9 mouse cellular contexts compared by ENCODE assay signal in the genomic region with DNA sequence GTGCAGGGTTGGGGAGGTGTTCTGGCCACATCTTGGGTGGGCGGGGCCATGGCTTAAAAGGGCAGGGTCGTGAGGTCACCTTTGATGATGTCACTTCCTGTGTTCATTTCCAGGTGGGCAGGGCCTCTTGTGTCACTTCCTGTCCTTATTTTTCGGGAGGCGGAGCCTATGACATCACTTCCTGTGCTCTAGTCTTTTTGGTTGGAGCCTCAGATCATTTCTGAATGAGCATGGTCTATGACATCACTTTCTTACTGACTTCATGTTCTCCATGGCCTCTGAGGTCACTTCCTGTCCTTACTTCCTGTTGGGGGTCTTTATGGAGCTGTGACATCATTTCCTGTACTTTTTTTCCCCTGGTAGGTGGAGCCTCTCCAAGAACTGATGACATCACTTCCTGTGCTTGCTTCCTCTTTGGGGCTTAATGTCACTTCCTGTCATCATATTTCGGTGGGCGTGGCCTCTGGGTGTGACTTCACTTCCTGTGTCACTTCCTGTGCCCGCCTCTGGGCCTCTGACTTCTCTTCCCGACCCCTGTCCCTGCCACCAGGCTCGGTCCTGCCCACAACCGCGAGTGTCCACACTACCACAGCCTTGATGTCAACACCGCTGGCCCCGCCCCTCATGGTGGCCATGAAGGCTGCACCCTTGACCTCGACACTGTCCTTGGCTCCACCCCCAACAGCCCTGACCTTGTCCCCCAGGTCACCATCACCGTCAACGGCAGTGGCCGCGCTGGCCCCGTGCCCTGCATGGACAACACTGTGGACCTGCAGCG. TPM values are rescaled to one million over a fixed set of nuclear protein-coding genes. Genes with fewer than 3 reads are reported as not detected.
A peak's percentile ranks its signal among the peaks of the same experiment; 100 is the strongest.
DNase-seq lines count a peak whose midpoint lies in the region; ATAC-seq and TF ChIP-seq lines count a peak whose summit lies in the region.
"Had no signal": no experiment of that assay in that cellular context is flagged by ENCODE, and none has a peak within 500 bp of the region (broad histone marks: within the 10 kb centered on the region; RNA-seq: fewer than 3 reads in every experiment).

No protein-coding gene starts in this region.

- no peak for ATAC-seq in midbrain, embryonic 14.5 days (ENCODE audit: low FRiP score, low TSS enrichment)
- ATAC-seq in midbrain, embryonic 13.5 days: no peak
- ATAC-seq in megakaryocyte progenitor cell, adult 5-6 weeks (replicated peaks; ENCODE audit: poor library complexity): 0 out of 2 replicates have a peak, but pooled peaks have one; percentile 1

- no peak overlapping the region for H3K4me2 ChIP-seq in midbrain, embryonic 14.5 days (ENCODE audit: low read length)
- H3K4me2 ChIP-seq in midbrain, embryonic 13.5 days (replicated peaks): no peak overlapping the region

- no peak overlapping the region for H3K4me3 ChIP-seq in midbrain, embryonic 14.5 days (replicated peaks; ENCODE audit: low read depth, low read length)
- H3K4me3 ChIP-seq in midbrain, embryonic 13.5 days (replicated peaks): no peak overlapping the region
- H3K4me3 ChIP-seq in cerebellum, adult 2 months (replicated peaks; ENCODE audit: insufficient read depth, low read depth, low read length): no peak overlapping the region

- 98% methylated on average over 20 of the region's 20 CpGs for WGBS in midbrain, embryonic 14.5 days
- 97% methylated on average over 20 of the region's 20 CpGs for WGBS in midbrain, embryonic 13.5 days
- WGBS in cerebellum, adult 2 months: 98% methylated on average over 20 of the region's 20 CpGs

- peaks cover 39% of the 10 kb centered on the region for H3K9me3 ChIP-seq in midbrain, embryonic 14.5 days (ENCODE audit: control insufficient read depth, low read length)
- H3K9me3 ChIP-seq in midbrain, embryonic 13.5 days: peaks cover 49% of the 10 kb centered on the region

- no peak for TF ChIP-seq POLR2A in cerebellum, adult 2 months (IDR thresholded peaks at IDR 0.05; ENCODE audit: borderline replicate concordance, insufficient read depth, low read length)

- DNase-seq in gastrocnemius, postnatal 10 days: peak; percentile 17
- DNase-seq in gastrocnemius, postnatal 36 days: no peak
- peak; percentile 32 for DNase-seq in midbrain, embryonic 14.5 days
- peak; percentile 15 to 19 for DNase-seq in cerebellum, adult 2 months
- no peak for DNase-seq in spleen, adult 12 weeks (ENCODE audit: low spot score)
- DNase-seq in heart, adult 8-10 months (ENCODE audit: low spot score): no peak

- H3K4me1 ChIP-seq in midbrain, embryonic 14.5 days (ENCODE audit: control insufficient read depth, insufficient read depth, low read length): no peaks in the 10 kb centered on the region
- H3K4me1 ChIP-seq in midbrain, embryonic 13.5 days (replicated peaks): no peaks in the 10 kb centered on the region
- no peaks in the 10 kb centered on the region for H3K4me1 ChIP-seq in cerebellum, adult 2 months (ENCODE audit: control insufficient read depth, insufficient read depth, low read length)

- intact Hi-C loops in gastrocnemius, postnatal 36 days (cut with DNase I): no loop called here

- H3K27ac ChIP-seq in midbrain, embryonic 14.5 days (replicated peaks; ENCODE audit: low read depth, low read length): no peak overlapping the region
- H3K27ac ChIP-seq in midbrain, embryonic 13.5 days: no peak overlapping the region
- H3K27ac ChIP-seq in cerebellum, adult 2 months (ENCODE audit: insufficient read depth, low read length): no peak overlapping the region

- H3K9ac ChIP-seq in midbrain, embryonic 14.5 days (replicated peaks; ENCODE audit: low read length): no peak overlapping the region
- H3K9ac ChIP-seq in midbrain, embryonic 13.5 days (replicated peaks): no peak overlapping the region

- no peaks in the 10 kb centered on the region for H3K36me3 ChIP-seq in midbrain, embryonic 14.5 days (ENCODE audit: control insufficient read depth, insufficient read depth, low read length)
- peaks cover 12% of the 10 kb centered on the region for H3K36me3 ChIP-seq in midbrain, embryonic 13.5 days

- TF ChIP-seq CTCF in cerebellum, adult 2 months (IDR thresholded peaks at IDR 0.05; ENCODE audit: borderline replicate concordance, insufficient read depth, low read depth, low read length): no peak

- H3K27me3 ChIP-seq in midbrain, embryonic 14.5 days (ENCODE audit: control insufficient read depth, insufficient read depth, low read length): no peaks in the 10 kb centered on the region
- no peaks in the 10 kb centered on the region for H3K27me3 ChIP-seq in midbrain, embryonic 13.5 days
- H3K27me3 ChIP-seq in cerebellum, adult 2 months (ENCODE audit: control insufficient read depth, insufficient read depth, low read length): no peaks in the 10 kb centered on the region

RNA-seq across cellular contexts. Expression of a gene that starts 3.6 kb away (rescaled TPM):
- total RNA-seq in gastrocnemius, postnatal 10 days (2021): 1 to 10 TPM; 3.5 to 5.7 TPM
- total RNA-seq in gastrocnemius, postnatal 36 days (2021): 1 to 10 TPM; 1.2 to 1.3 TPM
- polyA plus RNA-seq in midbrain, embryonic 14.5 days (2014; fragmentation: Nextera tagmentation; extraction: Ambion mirVana): 2.4 TPM in 2 replicates
- 1.8 and 2.7 TPM in 2 replicates for polyA plus RNA-seq in midbrain, embryonic 13.5 days (2015; fragmentation: Nextera tagmentation; extraction: Ambion mirVana)
- polyA plus RNA-seq in cerebellum, adult 2 months (2012; rRNA removed): 4.2 and 6.2 TPM in 2 replicates
- 8.1 and 9.0 TPM in 2 replicates for total RNA-seq in megakaryocyte progenitor cell, adult 5-6 weeks (2015)
- 28.2 and 48.3 TPM in 2 replicates for total RNA-seq in megakaryocyte progenitor cell, adult 5-6 weeks (2017)
- total RNA-seq in heart, adult 8-10 months (2022): 1 to 10 TPM; 2.2 to 7.2 (median 3.5) TPM

RNA-seq across cellular contexts. Expression of a gene that starts 27.0 kb away (rescaled TPM):
- not detected for total RNA-seq in gastrocnemius, postnatal 10 days (2021)
- total RNA-seq in gastrocnemius, postnatal 36 days (2021): not detected
- polyA plus RNA-seq in midbrain, embryonic 14.5 days (2014; fragmentation: Nextera tagmentation; extraction: Ambion mirVana): 0.05 TPM in 1 of 2 replicates, not detected in the other
- not detected in 2 replicates for polyA plus RNA-seq in midbrain, embryonic 13.5 days (2015; fragmentation: Nextera tagmentation; extraction: Ambion mirVana)
- polyA plus RNA-seq in cerebellum, adult 2 months (2012; rRNA removed): 0.26 and 0.73 TPM in 2 replicates
- not detected in 2 replicates for total RNA-seq in megakaryocyte progenitor cell, adult 5-6 weeks (2015)
- not detected in 2 replicates for total RNA-seq in megakaryocyte progenitor cell, adult 5-6 weeks (2017)
- total RNA-seq in heart, adult 8-10 months (2022): not detected
- total RNA-seq: layer of hippocampus, adult 8-10 months had no signal

RNA-seq across cellular contexts. Expression of a gene that starts 51.4 kb away (rescaled TPM):
- not detected for total RNA-seq in gastrocnemius, postnatal 10 days (2021)
- not detected for total RNA-seq in gastrocnemius, postnatal 36 days (2021)
- polyA plus RNA-seq in midbrain, embryonic 14.5 days (2014; fragmentation: Nextera tagmentation; extraction: Ambion mirVana): not detected in 2 replicates
- not detected in 2 replicates for polyA plus RNA-seq in midbrain, embryonic 13.5 days (2015; fragmentation: Nextera tagmentation; extraction: Ambion mirVana)
- not detected in 2 replicates for polyA plus RNA-seq in cerebellum, adult 2 months (2012; rRNA removed)
- not detected in 2 replicates for total RNA-seq in megakaryocyte progenitor cell, adult 5-6 weeks (2015)
- not detected in 2 replicates for total RNA-seq in megakaryocyte progenitor cell, adult 5-6 weeks (2017)
- total RNA-seq in heart, adult 8-10 months (2022): not detected
- total RNA-seq: layer of hippocampus, adult 8-10 months had no signal

Comparison
In these comparisons a context has a peak if more than half of its experiments do, and no peak if none do; other contexts are left out.
1. DNase-seq: peak in gastrocnemius, postnatal 10 days (single experiment), midbrain, embryonic 14.5 days (single experiment) and cerebellum, adult 2 months (2 of 2); none in gastrocnemius, postnatal 36 days (0 of 2), spleen, adult 12 weeks (single experiment) and heart, adult 8-10 months (single experiment).